Mouse (Mus musculus) left cerebral cortex, adult 8-10 months (tissue): ENCODE data around the gene Pigl. TPM values are rescaled to one million over a fixed set of nuclear protein-coding genes. Genes with fewer than 3 reads are reported as not detected.

Source experiments
- DNase-seq, 2 experiments: peaks; one replicate each; pipeline ENCODE4 v3.0.0; 2022; ENCODE audit warnings: low spot score in 2 of 2
- total RNA-seq, 4 experiments: library from RNA; stranded (reverse); gene quantifications; 2 replicates each; pipeline ENCODE4 v1.2.4; 2022

Pigl gene
- total RNA-seq, 4 experiments from 2014 or later, result 4.7 to 6.6 (median 5.9) TPM

DNA sequence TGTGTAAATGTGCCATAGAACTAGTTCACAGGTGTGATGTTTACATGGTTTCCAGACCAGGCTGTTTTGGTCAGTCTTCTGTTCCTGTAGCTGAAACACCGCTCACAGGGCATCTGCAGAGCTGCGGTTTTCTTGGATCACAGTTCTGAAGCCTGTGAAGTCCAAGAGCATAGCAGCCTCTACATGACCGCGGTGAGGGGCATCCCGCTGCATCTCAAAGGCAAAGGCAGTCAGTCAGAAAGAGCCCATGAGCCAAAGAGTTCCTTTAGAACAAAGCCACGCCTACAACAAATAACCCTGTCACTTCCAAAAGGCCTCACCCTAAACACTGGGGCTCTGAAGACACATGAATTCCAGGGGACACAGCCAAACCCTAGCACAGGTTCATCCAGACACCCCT, 55.1 kb downstream of the Pigl start:
- DNase-seq, result no peak

DNA sequence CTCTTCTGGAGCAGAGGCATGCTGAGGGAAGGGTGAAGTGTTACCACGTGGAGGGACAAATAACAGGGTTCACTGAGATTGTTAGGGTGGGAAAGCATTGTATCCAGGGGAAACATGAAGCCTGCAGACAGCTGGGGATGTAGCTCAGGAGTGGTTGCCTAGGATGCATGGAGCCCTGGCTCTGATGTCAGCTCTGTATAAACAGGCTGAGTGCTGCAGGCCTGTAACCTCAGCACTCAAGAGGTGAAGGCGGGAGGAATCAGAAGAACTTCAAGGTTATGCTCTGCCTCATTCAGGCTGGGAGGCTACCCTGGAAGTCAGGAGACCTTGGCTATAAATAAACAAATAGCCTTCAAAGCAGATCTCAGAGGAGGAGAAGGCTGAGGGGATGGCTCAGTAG, 60.7 kb downstream of the Pigl start:
- no peak for DNase-seq

DNA sequence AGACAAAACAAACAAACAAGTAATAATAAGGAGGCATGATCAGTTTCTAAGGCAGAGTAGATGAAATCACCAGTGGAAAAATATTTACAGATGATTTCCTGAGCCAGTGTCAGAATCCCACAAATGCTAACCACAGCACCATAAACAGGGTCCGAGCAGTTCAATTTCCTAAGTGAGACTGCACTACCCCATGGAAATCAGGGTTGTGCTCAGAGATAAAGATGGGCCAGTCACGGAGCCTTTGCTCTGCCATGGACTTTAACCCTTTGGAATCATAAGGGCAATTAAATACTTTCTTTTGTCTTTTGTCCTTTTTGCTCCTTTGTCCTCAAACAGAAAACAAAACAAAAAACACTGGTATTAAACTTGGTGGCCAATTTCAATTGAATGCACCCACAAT, 64.0 kb downstream of the Pigl start:
- no peak for DNase-seq

DNA sequence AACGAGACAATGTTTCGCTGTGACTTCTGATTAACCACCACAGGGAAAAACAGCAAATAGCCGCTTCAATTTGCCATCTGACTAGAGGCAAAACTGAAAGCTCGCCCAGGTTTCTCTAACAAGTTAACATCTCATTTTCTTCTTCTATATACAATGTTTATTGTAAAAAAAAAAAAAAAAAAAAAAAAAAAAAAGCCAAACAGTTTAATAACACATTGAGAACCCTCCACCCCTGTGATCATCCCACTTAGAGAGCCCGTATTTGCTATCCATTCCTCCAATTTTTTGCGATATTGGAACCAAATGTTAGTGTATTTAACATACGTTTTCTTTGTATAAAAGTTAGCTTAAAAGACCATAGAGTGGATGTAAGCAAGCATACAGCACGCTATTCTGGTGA, 78.8 kb downstream of the Pigl start:
- no peak for DNase-seq

DNA sequence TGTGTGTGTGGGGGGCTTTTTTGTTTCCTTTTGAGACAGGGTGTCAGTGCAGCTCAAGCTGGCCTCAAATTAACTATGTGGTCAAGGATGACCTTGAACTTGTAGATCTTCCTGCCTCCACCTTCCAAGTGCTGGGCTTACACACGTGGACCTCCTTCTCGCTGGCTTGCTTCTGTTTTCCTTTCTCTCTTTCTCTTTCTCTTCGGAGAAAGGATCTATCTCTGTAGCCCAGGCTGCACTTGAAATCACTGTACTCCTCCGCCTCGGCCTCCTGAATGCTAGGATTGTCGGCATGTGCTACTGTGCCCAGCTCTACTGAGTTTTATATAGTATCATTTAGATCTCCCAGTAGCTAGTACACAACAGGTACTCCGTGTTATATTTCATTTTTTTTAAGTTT, 79.3 kb downstream of the Pigl start:
- DNase-seq, result no peak

DNA sequence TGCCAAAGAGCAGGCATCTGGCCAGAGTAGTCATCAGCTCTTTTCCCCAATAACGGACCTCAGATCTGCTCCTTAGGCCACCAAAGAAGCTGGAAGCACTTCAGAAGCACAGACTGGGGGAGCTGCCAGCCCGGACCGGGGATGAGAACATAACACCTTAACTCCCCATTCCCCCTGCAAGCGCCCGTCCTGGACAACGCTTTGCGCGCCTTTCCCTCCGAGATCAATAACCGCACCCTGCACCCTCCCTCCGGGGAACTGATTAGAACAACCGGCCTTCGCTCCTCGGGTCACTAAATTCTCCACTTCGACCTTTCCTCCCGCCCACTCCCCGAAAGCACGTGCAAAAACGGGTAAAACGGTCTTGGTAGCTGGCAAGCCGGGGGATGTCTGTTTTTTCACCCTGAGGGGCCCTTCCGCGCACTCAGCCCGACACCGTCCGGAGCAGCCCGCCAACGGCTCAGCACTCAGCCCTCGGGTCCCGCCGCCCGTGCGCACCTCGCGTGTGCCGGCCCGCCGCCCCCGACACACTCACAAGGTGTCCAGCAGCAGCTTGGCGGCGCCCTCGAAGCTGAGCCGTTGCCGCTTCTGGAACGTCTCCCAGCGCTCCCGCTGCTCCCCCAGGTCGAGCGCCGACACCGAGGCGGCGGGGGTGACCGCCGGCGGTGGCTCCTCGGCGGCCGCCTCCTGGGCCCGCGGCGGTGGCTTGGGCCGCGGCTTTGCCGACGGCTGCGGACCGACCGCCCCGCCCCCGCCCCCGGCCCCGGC, 80.2 kb downstream of the Pigl start:
- peak; percentile 28 to 46 for DNase-seq

DNA sequence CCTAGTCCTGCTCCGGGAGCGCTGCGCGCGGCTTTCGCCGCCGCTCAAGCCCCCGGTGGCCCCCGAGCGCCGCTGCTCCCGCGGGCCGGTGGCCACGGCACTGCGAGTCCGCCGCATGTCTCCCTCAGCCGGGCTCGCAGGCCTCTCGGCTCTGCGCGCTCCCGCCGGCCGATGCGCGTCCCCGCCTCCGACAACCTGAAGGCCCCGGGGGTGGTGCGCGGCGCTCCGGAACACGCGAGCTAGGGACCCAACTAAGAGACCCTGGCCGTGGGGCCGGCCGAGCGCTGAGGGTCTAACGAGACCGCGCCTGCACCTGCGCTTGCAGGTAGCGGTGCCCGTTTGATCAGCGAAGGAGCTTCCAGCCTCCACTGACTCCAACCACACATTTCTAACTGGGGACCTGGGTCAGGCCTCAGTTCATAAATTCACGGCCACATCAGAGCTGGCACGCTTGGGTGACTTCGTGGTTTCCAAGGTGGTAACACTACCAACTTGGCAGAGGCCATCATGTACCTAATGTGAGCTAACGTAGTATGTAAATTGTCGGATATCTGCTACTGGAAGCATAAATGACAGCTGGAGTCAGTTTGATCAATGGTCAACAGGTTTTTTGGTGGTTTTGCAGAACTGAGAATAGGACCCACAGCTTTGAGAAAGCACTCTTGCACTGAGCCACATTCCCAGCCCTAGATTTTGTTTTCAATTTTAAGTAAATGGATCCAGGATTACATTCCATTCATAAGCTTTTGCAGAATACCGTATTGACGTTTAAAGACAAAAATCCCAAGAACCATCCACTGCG, 81.0 kb downstream of the Pigl start, which contains the start of gene Cenpv:
Gene Cenpv, minus strand, starts transcription at position 173 of the 802 bp plus-strand sequence.
- DNase-seq, result peak; percentile 50 to 72

DNA sequence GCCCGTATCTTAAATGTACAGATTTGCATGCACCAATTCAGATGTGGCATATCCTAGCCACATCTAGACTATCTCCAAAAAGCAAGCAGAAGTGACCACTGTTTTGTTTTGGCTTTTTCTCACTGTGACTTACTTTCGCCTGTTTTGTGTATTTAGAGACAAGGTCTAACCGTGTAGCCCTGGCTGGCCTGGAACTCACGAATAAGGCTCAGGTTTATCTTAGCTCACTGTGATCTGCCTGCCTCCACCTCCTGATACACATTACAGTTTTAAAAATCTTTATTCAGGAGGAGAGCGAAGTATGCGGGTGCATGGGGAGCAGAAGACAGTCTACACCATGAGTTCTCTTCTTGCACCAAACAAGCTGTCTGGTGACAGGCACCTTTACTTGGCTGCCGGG, 81.9 kb downstream of the Pigl start:
- no peak for DNase-seq

DNA sequence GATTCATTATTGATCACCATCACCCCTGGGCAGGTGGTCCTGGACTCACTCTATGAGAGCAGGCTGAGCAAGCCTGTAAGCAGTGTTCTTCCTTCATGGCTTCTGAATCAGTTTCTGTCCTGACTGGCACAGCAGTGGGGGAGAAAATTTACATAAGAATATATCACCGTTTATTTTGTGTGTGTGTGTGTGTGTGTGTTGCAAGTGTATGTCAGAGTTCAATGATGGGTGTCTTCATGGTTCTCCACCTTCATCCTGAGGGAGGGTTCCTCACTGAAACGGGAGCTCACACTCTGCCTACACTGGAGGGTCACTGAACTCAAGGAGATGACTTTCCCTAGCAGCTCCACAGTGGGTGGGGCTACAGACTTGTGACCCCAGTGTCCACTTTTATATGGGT, 82.7 kb downstream of the Pigl start:
- DNase-seq, result no peak

DNA sequence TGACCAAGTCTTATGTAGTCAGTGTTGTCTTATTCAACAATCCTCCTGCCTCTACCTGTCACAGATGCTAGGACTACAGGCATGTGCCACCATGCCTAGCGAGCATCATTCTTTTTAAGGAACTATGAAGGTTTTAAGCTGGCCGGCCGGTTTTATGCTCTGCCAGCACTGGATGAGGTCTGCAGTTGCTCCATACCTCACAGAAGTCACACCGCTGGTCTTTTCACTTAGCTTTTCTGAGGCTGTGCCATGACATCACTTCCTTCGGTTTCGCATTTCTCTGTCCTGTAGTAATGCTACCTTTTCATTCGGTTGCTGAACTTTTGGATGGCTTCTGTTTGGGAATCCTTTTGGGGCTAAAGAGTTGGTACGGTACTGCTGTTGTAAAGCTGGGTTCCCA, 83.3 kb downstream of the Pigl start:
- no peak for DNase-seq

DNA sequence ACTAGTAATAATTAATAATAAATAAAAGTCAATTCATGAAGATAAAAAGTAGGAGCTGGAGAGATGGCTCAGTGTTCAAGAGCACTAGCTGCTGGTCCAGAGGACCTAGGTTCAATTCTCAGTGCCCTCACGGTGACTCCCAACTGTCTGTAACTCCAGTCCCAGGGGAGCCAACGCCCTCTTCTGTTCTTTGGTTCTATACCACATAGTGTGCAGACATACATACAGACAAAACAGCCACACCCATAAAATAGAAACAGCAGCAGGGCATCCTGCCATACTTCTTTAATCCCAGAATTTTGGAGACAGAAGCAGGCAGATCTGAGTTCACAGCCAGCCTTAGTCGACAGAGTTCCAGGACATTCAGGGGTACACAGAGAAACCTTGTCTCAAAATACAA, 85.7 kb downstream of the Pigl start:
- no peak for DNase-seq

DNA sequence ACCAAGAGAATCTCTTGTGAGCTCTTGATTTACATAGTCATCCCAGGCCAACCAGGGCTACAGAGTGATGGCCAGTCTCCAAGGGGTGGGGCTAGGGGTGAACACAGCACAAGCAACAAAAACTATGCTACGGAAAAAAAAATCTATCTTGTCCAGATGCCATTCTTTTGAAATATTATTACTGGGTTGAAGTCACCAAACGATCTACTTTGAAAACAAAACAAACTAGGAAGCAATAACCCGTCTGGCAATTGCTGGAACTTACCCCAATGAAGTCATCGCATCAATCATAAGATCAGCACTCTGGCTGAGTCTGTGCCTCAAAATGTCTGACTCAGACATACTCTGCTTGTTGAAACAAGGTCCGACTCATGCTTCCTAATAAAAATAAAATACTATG, 91.5 kb downstream of the Pigl start:
- DNase-seq, result peak in 1 of 2 experiments; percentile 43

DNA sequence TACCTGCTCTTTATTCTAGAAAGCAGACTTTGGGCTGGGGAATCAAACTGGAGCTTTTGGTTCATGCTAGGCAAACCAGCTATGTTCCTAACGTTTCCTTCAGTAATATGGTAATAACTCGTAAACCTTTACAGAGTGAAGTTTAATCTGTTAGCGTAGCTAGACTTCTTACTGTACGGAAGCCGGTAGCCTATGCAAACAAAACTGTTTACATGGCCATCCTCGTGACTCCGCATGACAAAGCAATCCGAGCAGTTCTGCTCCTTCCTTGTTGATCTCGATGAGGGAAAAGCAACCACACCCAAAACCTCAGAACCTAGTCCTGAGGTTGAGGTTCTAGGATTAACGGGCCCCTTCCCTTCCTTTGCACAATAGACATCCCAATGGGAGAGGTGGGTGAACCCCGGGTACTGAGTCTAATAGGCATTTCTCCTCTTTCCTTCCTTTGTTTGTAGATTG, 92.0 kb downstream of the Pigl start:
- DNase-seq, result peak; percentile 39 to 46

DNA sequence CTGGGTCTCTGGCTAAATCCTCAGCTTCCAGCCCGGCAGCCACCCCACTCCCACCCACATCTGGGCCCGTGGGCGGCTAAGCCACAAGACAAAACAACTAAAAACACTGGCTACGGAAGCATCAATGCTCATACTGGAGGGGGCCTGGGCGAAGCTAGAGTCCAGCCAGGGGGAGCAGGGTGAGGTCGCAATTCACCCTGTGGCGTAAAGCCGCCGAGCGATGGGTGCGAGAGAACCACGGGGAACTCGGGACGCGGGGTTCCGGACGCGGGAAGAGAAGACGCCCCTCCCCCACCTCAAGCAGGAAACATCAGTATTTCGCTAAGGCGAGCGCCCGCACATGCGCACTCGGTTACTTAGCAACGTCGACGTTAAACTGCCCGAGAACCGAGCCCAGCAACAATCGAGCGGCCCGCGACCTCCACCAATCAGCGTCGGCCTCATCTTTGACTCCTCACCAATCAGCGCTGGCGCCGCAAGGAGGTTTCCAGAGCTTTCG, 92.5 kb downstream of the Pigl start, which contains the start of gene Ubb:
Gene Ubb, plus strand, starts transcription at position 445 of the 499 bp plus-strand sequence.
- peak; percentile 98 to 99 for DNase-seq

DNA sequence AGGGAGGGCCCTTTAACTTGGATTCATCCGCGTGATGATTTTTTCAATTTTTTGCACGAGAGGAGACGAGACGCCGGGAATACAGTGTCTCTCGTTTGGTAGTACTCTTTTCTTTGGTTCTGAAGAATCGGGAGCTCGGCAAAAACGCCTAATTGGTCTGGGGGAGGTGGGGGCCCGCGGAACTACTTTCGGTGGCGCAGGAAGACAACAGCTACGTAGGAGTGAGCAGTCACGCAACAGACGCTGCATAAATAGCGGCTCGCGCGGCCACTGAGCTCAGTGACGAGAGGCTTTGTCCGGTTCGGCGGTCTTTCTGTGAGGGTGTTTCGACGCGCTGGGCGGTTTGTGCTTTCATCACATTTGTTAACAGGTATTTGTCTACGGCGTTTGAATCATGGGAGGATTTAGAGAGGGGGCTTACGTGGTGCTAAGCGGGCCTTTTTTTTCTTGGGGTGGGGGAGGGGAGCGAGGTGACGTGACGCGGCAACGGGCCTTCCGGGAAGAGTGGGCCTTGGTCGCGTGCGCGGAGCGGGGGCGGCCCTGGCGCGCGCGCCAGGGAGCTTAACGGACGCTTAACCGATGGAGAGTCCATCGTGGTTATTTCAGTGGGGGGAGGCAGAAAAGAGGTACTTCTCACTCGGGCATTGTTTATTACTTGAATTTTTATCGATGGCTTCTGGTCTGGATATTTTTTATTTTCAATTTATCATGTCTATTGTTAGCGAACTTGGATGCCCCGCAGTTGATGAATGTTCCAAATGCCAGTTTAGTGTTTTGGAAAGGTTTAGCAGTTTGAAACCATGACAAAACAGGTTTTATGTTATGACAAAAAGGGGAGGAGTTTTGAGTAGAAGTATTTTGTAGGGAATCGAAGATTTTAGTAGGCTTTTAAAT, 93.2 kb downstream of the Pigl start:
- DNase-seq, result peak in 1 of 2 experiments; percentile 90

DNA sequence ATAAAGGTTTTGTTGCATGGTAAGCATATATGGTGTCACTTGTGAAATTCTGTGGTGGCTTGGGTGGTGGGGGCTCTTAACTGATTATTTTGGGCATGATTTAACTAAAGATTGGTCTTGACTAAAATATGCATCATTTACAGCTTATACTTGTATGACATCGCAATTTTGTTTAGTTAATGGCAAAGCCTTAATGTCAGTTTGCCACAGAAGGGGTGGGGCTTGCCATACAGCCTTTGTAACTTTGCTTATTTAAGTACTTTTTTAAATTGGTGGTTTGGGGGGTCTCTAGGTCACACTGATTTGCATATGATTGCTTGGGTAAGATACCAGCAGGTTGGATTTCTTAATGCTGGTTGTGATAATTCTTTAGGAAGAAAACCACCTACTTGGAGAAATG, 94.9 kb downstream of the Pigl start:
- no peak for DNase-seq

DNA sequence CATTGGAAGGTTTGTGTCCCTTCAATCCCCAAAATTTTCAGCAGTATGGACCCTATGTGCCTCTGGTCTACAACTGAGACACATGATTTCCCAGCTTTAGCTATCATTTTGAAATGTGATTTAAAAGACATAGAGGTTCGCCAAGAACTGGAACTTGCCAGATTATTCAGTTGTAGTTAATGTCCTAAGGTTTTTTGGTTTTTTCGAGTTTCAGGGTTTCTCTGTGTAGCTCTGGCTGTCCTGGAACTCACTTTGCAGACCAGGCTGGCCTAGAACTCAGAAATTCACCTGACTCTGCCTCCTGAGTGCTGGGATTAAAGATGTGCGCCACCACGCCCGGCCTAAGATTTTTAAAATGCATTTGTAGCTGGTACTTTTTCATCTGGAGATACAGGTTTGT, 95.4 kb downstream of the Pigl start:
- no peak for DNase-seq

DNA sequence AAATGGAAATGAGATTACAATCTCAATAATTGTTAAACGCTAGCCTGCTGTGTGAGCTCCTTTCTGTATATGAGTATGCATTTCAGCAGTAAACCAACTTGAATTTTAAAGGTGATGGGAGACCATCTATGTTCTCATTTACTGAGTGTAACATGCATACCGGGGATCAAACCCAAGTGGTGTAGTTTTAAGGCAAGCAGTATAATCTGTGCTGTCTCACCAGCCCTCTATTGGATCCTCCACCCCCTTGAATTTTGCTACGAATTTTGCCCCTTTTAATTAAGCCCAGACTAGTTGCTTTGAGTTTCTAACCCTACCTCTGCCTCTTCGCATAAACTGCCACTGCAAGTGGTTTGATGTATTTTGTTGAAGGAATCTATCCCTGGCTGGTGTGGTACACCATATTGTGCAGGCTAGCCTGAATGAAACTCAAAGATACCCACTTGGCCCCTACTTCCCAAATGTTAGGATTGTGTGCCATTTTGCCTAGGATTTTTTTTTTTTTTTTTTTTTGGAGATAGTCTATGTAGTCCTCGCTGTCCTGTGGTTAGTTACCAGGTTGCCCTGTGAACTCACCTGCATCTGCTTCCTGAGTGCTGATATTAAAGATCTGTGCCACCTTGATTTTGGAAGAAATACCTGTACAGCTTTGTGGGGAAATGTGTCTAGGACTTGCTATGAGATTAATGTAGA, 96.0 kb downstream of the Pigl start:
- no peak for DNase-seq

DNA sequence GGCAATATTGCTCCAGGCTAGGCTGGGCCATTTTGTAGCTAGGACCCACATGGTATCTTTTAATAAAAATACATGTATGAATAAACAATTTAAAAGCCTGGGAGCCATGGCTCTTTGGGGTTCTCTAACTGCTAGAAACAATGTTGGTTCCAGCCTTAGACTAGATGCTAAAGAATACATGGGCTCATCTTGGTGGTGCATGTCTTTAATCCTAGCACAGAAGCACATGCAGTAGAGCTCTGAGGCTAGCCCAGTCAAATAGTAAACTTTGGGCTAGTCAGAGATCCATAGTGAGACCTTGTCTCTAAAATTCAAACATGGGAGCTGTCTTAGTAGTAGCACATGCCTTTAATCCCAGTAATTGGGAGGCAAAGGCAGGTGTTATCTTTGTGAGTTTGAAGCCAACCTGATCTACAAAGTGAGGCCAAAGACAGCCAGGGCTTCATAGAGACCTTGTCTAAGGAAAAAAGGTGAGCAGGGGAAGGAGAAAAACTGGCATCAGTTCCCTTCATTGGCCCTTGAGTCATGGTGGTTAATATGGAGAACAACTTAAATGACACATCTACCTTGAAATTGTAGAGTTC, 96.8 kb downstream of the Pigl start:
- DNase-seq, result no peak

DNA sequence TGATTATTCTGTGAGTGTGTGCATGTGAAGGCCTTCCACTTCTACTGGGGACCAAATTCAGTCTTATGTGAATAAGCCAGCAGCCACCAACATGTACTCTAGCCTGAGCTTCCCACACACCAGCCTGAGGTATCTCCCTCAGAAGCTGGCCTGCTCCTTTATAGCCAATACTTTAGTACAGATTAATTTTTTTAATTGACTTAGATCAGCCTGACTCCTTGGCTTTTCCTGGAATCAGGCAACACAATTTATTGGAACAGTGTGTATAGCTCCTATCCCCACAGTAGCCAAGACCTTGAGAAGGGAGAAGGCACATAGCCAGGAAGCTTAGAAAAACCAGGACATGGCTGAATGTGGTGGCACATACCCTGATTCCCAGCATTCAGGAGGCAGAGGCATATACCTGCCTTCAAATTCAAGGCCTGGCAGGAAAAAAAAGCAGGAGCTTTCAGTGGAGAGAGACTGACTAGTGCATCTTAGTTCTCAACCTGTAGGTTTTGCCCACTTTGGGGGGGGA, 97.7 kb downstream of the Pigl start:
- DNase-seq, result no peak
